Mouse (Mus musculus): ENCODE measurements around the gene Cntnap2. TPM values are rescaled to one million over a fixed set of nuclear protein-coding genes. Genes with fewer than 3 reads are reported as not detected.

Cntnap2 gene
- total and polyA plus RNA-seq, 3 experiments = 0.30 to 0.79 (median 0.44) TPM

DNA sequence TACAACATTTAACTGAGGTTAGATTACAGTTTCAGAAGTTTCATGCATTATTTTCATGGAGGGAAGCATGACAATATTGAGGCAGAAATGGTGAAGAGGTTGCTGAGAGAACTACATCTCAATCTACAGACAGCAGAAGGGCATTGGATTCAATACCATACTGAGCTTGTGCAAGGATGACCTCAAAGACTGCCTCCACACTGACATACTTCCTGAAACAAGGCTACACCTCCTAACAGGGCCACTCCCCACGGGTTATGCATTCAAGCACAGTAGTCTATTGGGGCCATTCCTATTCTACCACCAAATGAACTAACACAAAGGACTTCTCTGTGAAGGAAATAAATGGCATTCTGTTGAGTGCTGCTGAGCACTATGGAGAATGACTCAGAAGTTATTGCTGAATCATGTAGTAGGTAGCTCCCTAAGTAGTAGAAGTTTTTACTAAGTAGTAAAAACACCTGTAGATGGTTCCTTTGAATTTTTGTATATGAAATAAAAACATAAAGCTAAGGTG lies 214.2 kb downstream of the Cntnap2 start:
- TF ChIP-seq ZC3H11A (IDR thresholded peaks at IDR 0.05; ENCODE audit: low read depth, low read length) (no peak), ZMIZ1 (IDR thresholded peaks at IDR 0.05; ENCODE audit: low read depth, low read length) (no peak), NELFE (IDR thresholded peaks at IDR 0.05; ENCODE audit: low read depth, low read length) (no peak), RAD21 (IDR thresholded peaks at IDR 0.05; ENCODE audit: low read depth, low read length) (no peak), ELF1 (IDR thresholded peaks at IDR 0.05; ENCODE audit: low read depth, low read length) (no peak), TBP (conservative IDR thresholded peaks at IDR 0.05; ENCODE audit: low read depth, low read length) (no peak), MEF2A (IDR thresholded peaks at IDR 0.05; ENCODE audit: borderline replicate concordance, low read depth, low read length) (no peak), MAX (IDR thresholded peaks at IDR 0.05; ENCODE audit: low read length) (no peak), SIN3A (IDR thresholded peaks at IDR 0.05; ENCODE audit: low read length) (no peak), USF1 (IDR thresholded peaks at IDR 0.05; ENCODE audit: low read depth, low read length) (no peak), HCFC1 (IDR thresholded peaks at IDR 0.05; ENCODE audit: low read depth, low read length) (no peak), ZNF384 (IDR thresholded peaks at IDR 0.05; ENCODE audit: low read depth, low read length) (no peak), TCF12 (IDR thresholded peaks at IDR 0.05; ENCODE audit: low read depth, low read length) (no peak), GABPA (IDR thresholded peaks at IDR 0.05; ENCODE audit: insufficient replicate concordance, low read depth, low read length) (no peak)
- H3K27me3 ChIP-seq (replicated peaks) = no peaks in the 10 kb centered on the region
- peaks cover 19% of the 10 kb centered on the region for H3K9me3 ChIP-seq (replicated peaks; ENCODE audit: low read length)
- no peak overlapping the region for H3K4me3 ChIP-seq (replicated peaks in 1 of 3; ENCODE audit: low read depth in 2 of 3, low read length in 2 of 3, poor library complexity in 1 of 3)
- H3K27ac ChIP-seq (ENCODE audit: insufficient read depth, low read depth) = no peak overlapping the region
- dilution Hi-C loops (cut with MboI; ENCODE audit: extremely low pct_ligation_motif_present, extremely low pct_unique_long_range_greater_than_20kb, low sequenced_read_pairs) = no loop called here
- no peaks in the 10 kb centered on the region for H3K79me2 ChIP-seq (replicated peaks; ENCODE audit: control insufficient read depth, extremely low read depth, insufficient read depth, poor library complexity, severe bottlenecking)
- H3K9ac ChIP-seq (ENCODE audit: insufficient read depth, low read depth) = no peak overlapping the region
- in situ Hi-C loops (cut with MboI; ENCODE audit: low pct_ligation_motif_present, low pct_unique_long_range_greater_than_20kb, low sequenced_read_pairs) = no loop called here
- H3K36me3 ChIP-seq (replicated peaks in 1 of 2; ENCODE audit: control insufficient read depth in 1 of 2, insufficient read depth in 1 of 2, low read length in 1 of 2) = no peaks in the 10 kb centered on the region
- no peaks in the 10 kb centered on the region for H3K4me1 ChIP-seq (ENCODE audit: control insufficient read depth in 1 of 2, insufficient read depth in 2 of 2)
- no peak for DNase-seq (ENCODE audit: extremely low read depth)
- no peak overlapping the region for H3K4me2 ChIP-seq (ENCODE audit: insufficient read depth, low read depth, poor library complexity, severe bottlenecking)

DNA sequence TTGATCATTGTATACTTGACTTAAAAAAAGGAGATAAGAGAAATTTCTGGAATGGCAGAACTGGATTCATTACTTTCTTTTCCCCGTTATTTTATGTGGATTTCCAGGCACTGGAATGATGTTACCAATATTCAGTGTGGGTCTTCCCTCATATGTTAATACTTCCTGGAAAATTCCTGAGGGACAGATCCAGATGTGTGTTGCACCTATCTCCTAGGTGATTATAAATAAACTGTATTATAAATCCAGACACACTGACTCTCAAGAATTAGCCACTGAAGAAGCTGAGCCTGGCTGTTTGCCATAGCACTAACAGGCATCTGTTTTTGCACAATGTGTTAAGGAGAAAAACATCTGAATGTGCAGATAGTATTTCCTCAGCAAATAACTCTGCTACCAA lies 231.0 kb downstream of the Cntnap2 start:
- Histone ChIP-seq H3K9me3 (replicated peaks; ENCODE audit: low read length) (peaks cover 15% of the 10 kb centered on the region), H3K27me3 (replicated peaks) (no peaks in the 10 kb centered on the region), H3K36me3 (replicated peaks in 1 of 2; ENCODE audit: control insufficient read depth in 1 of 2, insufficient read depth in 1 of 2, low read length in 1 of 2) (no peaks in the 10 kb centered on the region), H3K4me2 (ENCODE audit: insufficient read depth, low read depth, poor library complexity, severe bottlenecking) (no peak overlapping the region), H3K79me2 (replicated peaks; ENCODE audit: control insufficient read depth, extremely low read depth, insufficient read depth, poor library complexity, severe bottlenecking) (no peaks in the 10 kb centered on the region), H3K4me3 (replicated peaks in 1 of 3; ENCODE audit: low read depth in 2 of 3, low read length in 2 of 3, poor library complexity in 1 of 3) (no peak overlapping the region), H3K9ac (ENCODE audit: insufficient read depth, low read depth) (no peak overlapping the region), H3K4me1 (ENCODE audit: control insufficient read depth in 1 of 2, insufficient read depth in 2 of 2) (no peaks in the 10 kb centered on the region), H3K27ac (ENCODE audit: insufficient read depth, low read depth) (no peak overlapping the region)
- dilution Hi-C loops (cut with MboI; ENCODE audit: extremely low pct_ligation_motif_present, extremely low pct_unique_long_range_greater_than_20kb, low sequenced_read_pairs) = no loop called here
- in situ Hi-C loops (cut with MboI; ENCODE audit: low pct_ligation_motif_present, low pct_unique_long_range_greater_than_20kb, low sequenced_read_pairs) = no loop called here
- no peak for DNase-seq (ENCODE audit: extremely low read depth)
- TF ChIP-seq E2F4 (IDR thresholded peaks at IDR 0.05; ENCODE audit: insufficient replicate concordance, low read depth, low read length) = no peak
- no peak for TF ChIP-seq IRF4 (IDR thresholded peaks at IDR 0.05; ENCODE audit: low read depth, low read length)
- TF ChIP-seq NRF1 (IDR thresholded peaks at IDR 0.05; ENCODE audit: low read depth, low read length) = no peak
- TF ChIP-seq POLR2AphosphoS2 (IDR thresholded peaks at IDR 0.05; ENCODE audit: low read depth, low read length) = no peak
- TF ChIP-seq MAX (IDR thresholded peaks at IDR 0.05; ENCODE audit: low read length) = no peak
- no peak for TF ChIP-seq BHLHE40 (IDR thresholded peaks at IDR 0.05; ENCODE audit: low read depth, low read length)
- no peak for TF ChIP-seq MAFK (IDR thresholded peaks at IDR 0.05; ENCODE audit: insufficient replicate concordance, low read length)
- TF ChIP-seq TCF12 (IDR thresholded peaks at IDR 0.05; ENCODE audit: low read depth, low read length) = no peak
- no peak for TF ChIP-seq MAZ (IDR thresholded peaks at IDR 0.05; ENCODE audit: low read depth, low read length)
- no peak for TF ChIP-seq ZC3H11A (IDR thresholded peaks at IDR 0.05; ENCODE audit: low read depth, low read length)
- no peak for TF ChIP-seq GABPA (IDR thresholded peaks at IDR 0.05; ENCODE audit: insufficient replicate concordance, low read depth, low read length)
- no peak for TF ChIP-seq PAX5 (IDR thresholded peaks at IDR 0.05; ENCODE audit: low read length)
- no peak for TF ChIP-seq CHD1 (IDR thresholded peaks at IDR 0.05; ENCODE audit: low read depth, low read length)
- TF ChIP-seq ETS1 (conservative IDR thresholded peaks at IDR 0.05; ENCODE audit: low read depth, low read length) = no peak
- TF ChIP-seq MXI1 (IDR thresholded peaks at IDR 0.05; ENCODE audit: low read depth, low read length) = no peak
- no peak for TF ChIP-seq JUND (conservative IDR thresholded peaks at IDR 0.05; ENCODE audit: low read depth, low read length)
- TF ChIP-seq UBTF (IDR thresholded peaks at IDR 0.05; ENCODE audit: low read depth, low read length) = no peak
- TF ChIP-seq KAT2A (IDR thresholded peaks at IDR 0.05; ENCODE audit: insufficient replicate concordance, low read length) = no peak
- no peak for TF ChIP-seq SMC3 (IDR thresholded peaks at IDR 0.05; ENCODE audit: low read depth, low read length)
